Mouse (Mus musculus) ovary, postnatal 10 days (tissue): ENCODE measurements at regions not wholly inside any gene's neighbourhood (a gene's known extent, or its start where the extent isn't known, plus 50 kb on each side); places are given as distances from the start of the nearest gene placed in this dataset.

Experiments
- DNase-seq: peaks from one replicate; pipeline ENCODE4 v3.0.0; 2022; ENCODE audit warnings: low spot score

- DNase-seq: no peak
Observed at GRCm38 (mm10) chr15:25120441-25120840, 293.1 kb downstream of the Basp1 start.

DNA sequence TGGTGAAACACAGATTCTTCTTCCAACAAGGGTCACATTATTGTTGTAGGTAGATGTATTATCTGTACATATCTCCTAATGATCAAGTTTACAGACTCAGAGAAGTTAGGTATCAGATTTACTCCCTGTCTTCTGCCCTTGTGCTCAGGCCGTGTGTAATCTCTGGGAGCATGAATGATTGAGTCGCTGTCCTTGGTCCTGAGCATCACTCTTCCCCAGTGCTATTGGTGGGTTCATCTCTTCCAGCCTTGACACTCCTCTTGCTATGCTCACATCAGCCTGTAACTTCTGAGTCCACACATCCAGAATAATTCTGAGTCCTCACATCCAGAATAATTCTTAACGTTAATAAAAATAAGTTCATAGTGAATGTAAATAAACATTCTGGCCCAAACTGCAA lies 295.6 kb downstream of the Basp1 start:
- DNase-seq: peak; percentile 3

- DNase-seq: no peak
Observed at GRCm38 (mm10) chr15:25102727-25103126, 310.8 kb downstream of the Basp1 start.

- no peak for DNase-seq
Observed at GRCm38 (mm10) chr15:25093758-25094157, 319.8 kb downstream of the Basp1 start.

GRCm38 (mm10) chr15:25069701-25070100 lies 343.9 kb downstream of the Basp1 start:
- no peak for DNase-seq

DNA sequence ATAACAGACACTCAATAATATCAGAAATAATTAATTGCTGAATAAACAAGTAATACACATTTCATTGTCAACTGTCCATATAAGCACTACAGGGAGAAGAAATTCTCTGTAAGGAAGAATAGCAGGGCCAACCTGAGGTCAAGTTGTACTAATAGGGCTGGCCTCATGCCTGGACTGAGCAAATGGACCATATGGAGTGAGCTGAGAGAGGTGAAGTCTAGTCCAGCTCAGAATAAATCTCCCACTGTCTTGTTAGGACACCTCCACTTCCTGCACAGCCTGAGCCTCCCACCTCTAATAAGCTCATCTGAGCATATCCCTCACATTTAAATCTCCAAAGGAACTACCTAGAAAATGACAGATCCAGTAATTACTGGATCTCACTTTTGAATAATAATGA lies 354.2 kb downstream of the Basp1 start:
- DNase-seq: no peak

- DNase-seq: no peak
Observed at GRCm38 (mm10) chr15:25047875-25048274, 365.7 kb downstream of the Basp1 start.

GRCm38 (mm10) chr15:25046514-25047138 lies 366.9 kb downstream of the Basp1 start:
- DNase-seq: no peak

DNA sequence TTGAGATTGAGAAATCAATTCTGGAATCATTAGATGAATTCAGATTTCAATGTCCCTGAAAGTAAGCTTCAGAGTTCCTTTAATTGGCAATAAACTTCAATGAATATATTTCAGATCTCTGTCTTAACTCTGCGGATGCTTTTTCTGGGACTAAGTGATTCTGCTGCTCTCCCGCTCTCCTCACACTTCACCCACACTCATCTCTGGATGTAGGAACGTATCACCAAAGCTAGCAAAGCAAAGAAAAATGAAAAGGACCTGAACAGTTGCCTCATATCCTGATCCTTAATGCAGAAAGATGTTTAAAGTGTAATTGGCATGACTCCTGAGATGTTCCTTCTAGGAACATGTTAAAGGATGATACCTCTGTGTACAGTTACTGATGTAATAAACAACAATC lies 377.3 kb downstream of the Basp1 start:
- DNase-seq: no peak

DNA sequence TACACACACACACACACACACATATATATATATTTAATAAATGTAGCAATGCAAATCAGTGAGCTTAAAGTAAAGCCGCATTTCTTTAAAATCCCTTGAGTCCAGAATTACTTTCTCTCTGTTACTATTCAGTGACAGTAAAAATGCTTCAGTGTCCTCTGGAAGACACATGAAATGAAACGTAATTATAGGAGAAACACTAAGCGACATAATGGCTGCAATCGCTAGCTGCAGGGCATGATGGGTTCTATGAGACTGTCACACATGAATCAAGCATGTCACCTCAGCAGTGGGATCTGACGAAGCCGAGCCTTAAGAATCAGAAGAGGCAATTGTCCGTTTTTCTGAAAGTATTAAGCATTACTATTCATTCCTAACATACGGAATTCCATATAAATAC lies 385.7 kb downstream of the Basp1 start:
- DNase-seq: no peak

DNA sequence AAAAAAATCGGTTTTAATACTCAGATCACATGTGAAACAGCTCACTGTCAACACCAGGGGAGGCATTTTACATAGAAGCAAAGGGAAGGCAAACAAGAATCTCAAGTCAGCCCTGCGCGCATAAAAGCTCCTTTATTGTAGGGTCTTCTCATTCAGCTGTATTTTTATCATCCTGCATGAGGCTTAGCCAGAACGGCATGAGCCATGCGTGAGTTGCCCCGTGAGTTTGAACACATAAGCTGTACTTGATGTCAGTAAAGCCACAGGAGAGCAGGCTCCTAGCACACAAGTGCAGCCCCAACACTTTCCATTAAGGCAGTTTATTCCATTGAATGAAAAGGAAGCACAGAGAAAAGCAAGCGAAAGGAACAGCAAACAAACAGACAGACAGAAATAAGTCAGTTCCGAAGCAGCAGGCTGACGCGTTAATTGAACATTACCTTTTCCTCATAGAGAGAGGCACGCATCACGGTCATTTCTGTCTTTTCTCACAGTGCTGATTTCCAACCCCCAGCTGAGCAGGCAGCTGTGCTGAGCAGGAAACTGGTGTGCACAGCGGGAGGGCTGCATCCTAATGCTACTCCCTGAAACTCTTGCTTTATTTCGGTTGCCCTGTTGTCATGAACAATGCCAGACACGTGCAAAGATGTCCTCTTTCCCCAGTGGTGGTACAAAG lies 386.6 kb downstream of the Basp1 start:
- DNase-seq: no peak

DNA sequence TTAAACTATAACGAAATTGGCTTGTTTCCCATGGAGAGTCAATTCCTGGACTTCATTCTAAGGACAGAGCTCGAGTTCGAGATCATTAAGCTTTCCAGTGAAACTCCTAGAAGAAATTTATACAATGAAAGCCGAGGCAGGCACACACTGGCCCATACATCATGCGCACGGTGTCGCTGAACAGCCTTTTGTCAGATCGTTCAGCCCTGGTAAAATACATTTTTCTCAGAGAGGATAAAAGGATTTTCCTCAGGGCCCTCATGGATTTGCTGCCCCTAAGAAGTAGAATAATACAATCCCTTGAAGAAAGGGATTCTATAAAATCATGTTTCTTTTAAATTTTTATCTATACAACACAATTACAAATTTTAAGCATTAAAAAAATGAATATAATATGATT lies 387.2 kb downstream of the Basp1 start:
- no peak for DNase-seq

- no peak for DNase-seq
Observed at GRCm38 (mm10) chr15:25020916-25021315, 392.6 kb downstream of the Basp1 start.

DNA sequence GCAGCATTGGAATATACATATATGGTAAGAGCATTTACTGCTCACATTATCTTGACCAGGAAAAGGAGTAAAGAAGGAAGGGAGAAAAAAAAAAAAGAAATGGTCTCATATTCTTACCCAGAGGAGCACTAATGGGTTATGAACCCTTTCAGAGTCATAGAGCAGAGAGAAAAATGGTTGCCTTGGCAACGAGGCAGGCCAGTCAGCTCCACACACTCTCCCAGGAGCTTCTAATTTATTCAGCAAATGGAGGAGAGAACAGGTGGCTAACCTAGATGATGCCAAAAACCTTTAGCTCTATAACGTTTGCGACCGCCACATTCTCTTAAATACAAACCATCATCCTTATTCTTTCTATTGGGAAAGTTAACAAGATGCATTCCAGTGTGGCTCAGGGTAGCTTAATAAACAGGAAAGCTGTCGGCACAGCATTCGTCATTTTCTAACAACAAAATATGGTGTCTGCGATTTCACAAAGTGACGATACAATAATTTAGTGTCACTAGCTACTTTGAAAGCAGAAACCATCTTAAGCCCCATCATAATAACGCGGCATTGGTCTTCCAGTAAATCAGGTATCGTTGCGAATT lies 394.1 kb downstream of the Basp1 start:
- DNase-seq: no peak

- no peak for DNase-seq
Observed at GRCm38 (mm10) chr15:25018937-25019336, 394.6 kb downstream of the Basp1 start.

DNA sequence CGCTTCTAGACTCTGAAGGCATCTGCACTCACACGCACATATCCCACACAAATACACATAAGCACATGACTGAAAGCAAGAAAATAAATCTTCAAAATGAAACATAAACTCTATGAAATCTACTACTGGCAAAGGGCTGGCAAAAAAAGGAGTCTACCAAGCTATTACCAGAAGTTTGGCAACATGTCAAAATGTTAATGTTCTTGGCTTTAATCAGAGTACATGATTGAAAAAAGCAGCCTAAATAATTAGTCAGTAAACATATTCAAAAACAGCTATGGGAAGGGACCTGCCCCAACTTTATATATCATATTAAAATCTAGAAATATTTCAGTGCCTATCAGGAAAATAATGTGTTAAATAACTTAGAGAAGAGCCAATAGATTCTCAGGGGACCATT lies 405.8 kb downstream of the Basp1 start:
- no peak for DNase-seq

DNA sequence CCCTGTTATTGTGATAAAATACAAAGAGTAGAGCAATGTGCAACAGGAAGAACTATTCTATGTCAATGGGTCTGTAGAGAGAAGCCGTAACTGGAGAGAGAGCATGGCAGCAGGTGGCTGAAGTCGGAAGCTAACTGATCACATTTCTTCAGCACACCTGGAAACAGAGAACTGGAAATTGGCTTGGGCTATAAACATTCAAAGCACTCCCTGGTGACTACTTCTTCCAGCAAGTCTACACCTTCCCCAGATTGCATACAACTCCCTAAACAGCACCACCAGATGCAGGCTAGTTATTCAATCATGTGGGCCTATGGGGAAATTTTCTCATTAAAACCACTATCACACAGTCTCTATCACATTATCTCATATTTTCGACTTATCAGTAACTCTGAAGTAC lies 413.4 kb downstream of the Basp1 start:
- DNase-seq: no peak

DNA sequence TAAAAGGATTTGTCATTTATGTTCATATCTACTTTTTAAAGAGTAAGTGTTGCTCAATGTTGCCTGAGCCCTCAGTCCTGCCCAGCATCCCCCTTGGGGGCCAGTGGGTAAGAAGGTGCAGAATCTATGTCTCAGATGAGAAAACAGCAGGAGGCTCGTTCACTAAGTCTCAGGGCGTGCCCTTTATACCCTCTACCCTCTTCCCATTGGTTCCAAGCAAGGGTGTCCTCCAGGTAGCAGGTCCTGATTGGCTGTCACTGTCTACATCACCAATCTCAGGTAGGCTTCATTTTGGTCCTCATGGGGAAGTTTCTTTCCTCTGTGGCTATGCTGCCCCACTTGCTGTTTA lies 420.3 kb downstream of the Basp1 start:
- DNase-seq: no peak

DNA sequence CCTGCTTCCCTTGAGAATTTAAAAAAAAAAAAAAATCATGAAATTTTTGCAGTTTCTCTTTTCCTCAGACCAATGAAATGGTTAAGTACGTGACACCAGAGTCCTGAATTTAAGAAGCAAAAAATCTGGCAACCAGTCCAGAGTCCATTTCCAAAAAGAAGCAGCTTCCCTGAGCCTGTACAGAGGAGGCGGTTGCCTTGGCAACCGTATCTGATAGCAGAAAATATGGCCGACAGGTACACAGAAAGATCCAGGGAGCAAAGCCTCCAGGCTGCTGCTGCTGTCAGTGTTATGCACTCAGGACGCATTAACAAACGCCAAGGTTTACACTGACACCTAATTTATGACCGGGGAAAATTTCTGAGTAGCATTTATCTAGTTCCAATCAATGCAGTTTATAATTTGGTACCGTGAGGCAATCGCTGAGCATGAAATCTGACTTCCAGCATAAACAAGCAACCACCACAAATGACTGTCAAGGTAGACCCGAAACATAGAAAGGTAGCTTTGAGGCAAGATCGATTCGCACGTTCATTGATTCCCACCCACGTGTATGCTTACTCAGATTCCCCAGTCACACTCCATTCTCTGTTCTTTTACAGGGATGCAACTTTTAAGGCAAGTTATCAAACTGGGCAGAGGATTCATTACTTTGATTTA lies 420.8 kb downstream of the Basp1 start:
- no peak for DNase-seq

- DNase-seq: no peak
Observed at GRCm38 (mm10) chr15:24990082-24990786, 423.3 kb downstream of the Basp1 start.

- DNase-seq: no peak
Observed at GRCm38 (mm10) chr15:24980841-24981240, 432.7 kb downstream of the Basp1 start.

GRCm38 (mm10) chr15:24972020-24972419 lies 441.5 kb downstream of the Basp1 start:
- no peak for DNase-seq

DNA sequence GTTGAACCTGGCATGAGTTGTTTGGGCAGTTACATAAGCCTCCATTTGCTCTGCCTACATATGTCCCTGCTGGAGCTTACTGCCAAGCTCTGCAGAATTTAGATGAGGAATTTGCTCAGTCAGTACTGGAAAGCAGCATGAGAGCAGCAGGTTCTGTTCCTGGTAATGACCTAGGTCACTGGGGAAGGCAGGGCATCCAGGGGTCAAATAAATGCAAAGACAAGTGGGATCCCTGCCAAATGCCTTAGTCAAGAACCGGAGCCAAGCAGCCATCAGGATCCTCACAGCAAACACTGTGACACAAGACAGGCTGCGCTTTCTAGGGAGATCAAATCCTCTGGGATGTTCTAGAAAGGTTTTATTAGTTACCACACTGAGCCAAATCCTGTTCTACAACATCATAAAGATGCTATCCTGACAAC lies 444.2 kb downstream of the Basp1 start:
- no peak for DNase-seq
